Mouse (Mus musculus): ENCODE measurements around the gene Sf3a2. TPM values are rescaled to one million over a fixed set of nuclear protein-coding genes. Genes with fewer than 3 reads are reported as not detected.

The Sf3a2 gene
- polyA plus RNA-seq, 1 experiment from 2014 or later, result 102 TPM

- Histone ChIP-seq H3K9me3 (ENCODE audit: control insufficient read depth, low read length) (no peaks in the 10 kb centered on the region), H3K36me3 (ENCODE audit: control insufficient read depth, insufficient read depth, low read length) (peaks cover 75% of the 10 kb centered on the region), H3K27me3 (ENCODE audit: control insufficient read depth, insufficient read depth, low read length) (no peaks in the 10 kb centered on the region), H3K4me2 (replicated peaks; ENCODE audit: low read depth, low read length) (no peak overlapping the region), H3K4me1 (ENCODE audit: control insufficient read depth, insufficient read depth, low read length) (no peaks in the 10 kb centered on the region), H3K9ac (ENCODE audit: low read depth, low read length) (no peak overlapping the region), H3K4me3 (ENCODE audit: low read length) (no peak overlapping the region), H3K27ac (ENCODE audit: low read depth, low read length) (no peak overlapping the region)
- 92% methylated on average over 6 of the region's 6 CpGs for whole genome bisulfite sequencing
- ATAC-seq (ENCODE audit: low FRiP score, low TSS enrichment), result no peak
These were observed 29.6 kb upstream of the Sf3a2 start for GRCm38 (mm10) chr10:80768365-80768764.

GRCm38 (mm10) chr10:80773816-80774215 lies 24.2 kb upstream of the Sf3a2 start:
- H3K36me3 ChIP-seq (ENCODE audit: control insufficient read depth, insufficient read depth, low read length), result peaks cover 95% of the 10 kb centered on the region
- no peak overlapping the region for H3K27ac ChIP-seq (ENCODE audit: low read depth, low read length)
- H3K4me2 ChIP-seq (replicated peaks; ENCODE audit: low read depth, low read length), result no peak overlapping the region
- H3K4me3 ChIP-seq (ENCODE audit: low read length), result no peak overlapping the region
- no peaks in the 10 kb centered on the region for H3K27me3 ChIP-seq (ENCODE audit: control insufficient read depth, insufficient read depth, low read length)
- WGBS, result 80% methylated on average over 5 of the region's 5 CpGs
- H3K9ac ChIP-seq (ENCODE audit: low read depth, low read length), result no peak overlapping the region
- no peaks in the 10 kb centered on the region for H3K9me3 ChIP-seq (ENCODE audit: control insufficient read depth, low read length)
- H3K4me1 ChIP-seq (ENCODE audit: control insufficient read depth, insufficient read depth, low read length), result no peaks in the 10 kb centered on the region
- no peak for ATAC-seq (ENCODE audit: low FRiP score, low TSS enrichment)

GRCm38 (mm10) chr10:80774549-80774948 lies 23.4 kb upstream of the Sf3a2 start:
- H3K4me3 ChIP-seq (ENCODE audit: low read length), result no peak overlapping the region
- no peak overlapping the region for H3K4me2 ChIP-seq (replicated peaks; ENCODE audit: low read depth, low read length)
- H3K27me3 ChIP-seq (ENCODE audit: control insufficient read depth, insufficient read depth, low read length), result no peaks in the 10 kb centered on the region
- no peaks in the 10 kb centered on the region for H3K4me1 ChIP-seq (ENCODE audit: control insufficient read depth, insufficient read depth, low read length)
- no peak overlapping the region for H3K27ac ChIP-seq (ENCODE audit: low read depth, low read length)
- WGBS, result 71% methylated on average over 2 of the region's 2 CpGs
- H3K36me3 ChIP-seq (ENCODE audit: control insufficient read depth, insufficient read depth, low read length), result peaks cover 97% of the 10 kb centered on the region
- no peaks in the 10 kb centered on the region for H3K9me3 ChIP-seq (ENCODE audit: control insufficient read depth, low read length)
- no peak overlapping the region for H3K9ac ChIP-seq (ENCODE audit: low read depth, low read length)
- ATAC-seq (ENCODE audit: low FRiP score, low TSS enrichment), result no peak; the same call in 1 of the 2 replicates

GRCm38 (mm10) chr10:80774981-80775380 lies 23.0 kb upstream of the Sf3a2 start:
- peaks cover 99% of the 10 kb centered on the region for H3K36me3 ChIP-seq (ENCODE audit: control insufficient read depth, insufficient read depth, low read length)
- no peak overlapping the region for H3K27ac ChIP-seq (ENCODE audit: low read depth, low read length)
- H3K9me3 ChIP-seq (ENCODE audit: control insufficient read depth, low read length), result no peaks in the 10 kb centered on the region
- H3K4me3 ChIP-seq (ENCODE audit: low read length), result no peak overlapping the region
- no peak overlapping the region for H3K9ac ChIP-seq (ENCODE audit: low read depth, low read length)
- WGBS, result 91% methylated on average over 4 of the region's 4 CpGs
- H3K4me2 ChIP-seq (replicated peaks; ENCODE audit: low read depth, low read length), result no peak overlapping the region
- no peaks in the 10 kb centered on the region for H3K27me3 ChIP-seq (ENCODE audit: control insufficient read depth, insufficient read depth, low read length)
- ATAC-seq (ENCODE audit: low FRiP score, low TSS enrichment), result no peak
- no peaks in the 10 kb centered on the region for H3K4me1 ChIP-seq (ENCODE audit: control insufficient read depth, insufficient read depth, low read length)

- H3K36me3 ChIP-seq (ENCODE audit: control insufficient read depth, insufficient read depth, low read length), result peaks cover 99% of the 10 kb centered on the region
- H3K9me3 ChIP-seq (ENCODE audit: control insufficient read depth, low read length), result no peaks in the 10 kb centered on the region
- H3K4me3 ChIP-seq (ENCODE audit: low read length), result no peak overlapping the region
- H3K27me3 ChIP-seq (ENCODE audit: control insufficient read depth, insufficient read depth, low read length), result no peaks in the 10 kb centered on the region
- H3K4me2 ChIP-seq (replicated peaks; ENCODE audit: low read depth, low read length), result no peak overlapping the region
- no peak overlapping the region for H3K9ac ChIP-seq (ENCODE audit: low read depth, low read length)
- H3K4me1 ChIP-seq (ENCODE audit: control insufficient read depth, insufficient read depth, low read length), result no peaks in the 10 kb centered on the region
- no peak for ATAC-seq (ENCODE audit: low FRiP score, low TSS enrichment)
- H3K27ac ChIP-seq (ENCODE audit: low read depth, low read length), result no peak overlapping the region
- WGBS, result 94% methylated on average over 4 of the region's 4 CpGs
These were observed 22.3 kb upstream of the Sf3a2 start for GRCm38 (mm10) chr10:80775731-80776130.

GRCm38 (mm10) chr10:80776358-80776869 lies 21.6 kb upstream of the Sf3a2 start:
- H3K4me2 ChIP-seq (replicated peaks; ENCODE audit: low read depth, low read length), result no peak overlapping the region
- ATAC-seq (ENCODE audit: low FRiP score, low TSS enrichment), result no peak
- peaks cover 99% of the 10 kb centered on the region for H3K36me3 ChIP-seq (ENCODE audit: control insufficient read depth, insufficient read depth, low read length)
- H3K27ac ChIP-seq (ENCODE audit: low read depth, low read length), result no peak overlapping the region
- no peaks in the 10 kb centered on the region for H3K9me3 ChIP-seq (ENCODE audit: control insufficient read depth, low read length)
- H3K9ac ChIP-seq (ENCODE audit: low read depth, low read length), result no peak overlapping the region
- no peaks in the 10 kb centered on the region for H3K27me3 ChIP-seq (ENCODE audit: control insufficient read depth, insufficient read depth, low read length)
- H3K4me3 ChIP-seq (ENCODE audit: low read length), result no peak overlapping the region
- H3K4me1 ChIP-seq (ENCODE audit: control insufficient read depth, insufficient read depth, low read length), result no peaks in the 10 kb centered on the region
- WGBS, result 88% methylated on average over 6 of the region's 6 CpGs

- Histone ChIP-seq H3K36me3 (ENCODE audit: control insufficient read depth, insufficient read depth, low read length) (peaks cover 99% of the 10 kb centered on the region), H3K9ac (ENCODE audit: low read depth, low read length) (no peak overlapping the region), H3K4me3 (ENCODE audit: low read length) (no peak overlapping the region), H3K9me3 (ENCODE audit: control insufficient read depth, low read length) (no peaks in the 10 kb centered on the region), H3K27ac (ENCODE audit: low read depth, low read length) (no peak overlapping the region), H3K4me2 (replicated peaks; ENCODE audit: low read depth, low read length) (no peak overlapping the region), H3K4me1 (ENCODE audit: control insufficient read depth, insufficient read depth, low read length) (no peaks in the 10 kb centered on the region), H3K27me3 (ENCODE audit: control insufficient read depth, insufficient read depth, low read length) (no peaks in the 10 kb centered on the region)
- WGBS, result 94% methylated on average over 5 of the region's 5 CpGs
- no peak for ATAC-seq (ENCODE audit: low FRiP score, low TSS enrichment)
These were observed 20.9 kb upstream of the Sf3a2 start for GRCm38 (mm10) chr10:80777123-80777522.

- H3K27ac ChIP-seq (ENCODE audit: low read depth, low read length), result no peak overlapping the region
- peaks cover 99% of the 10 kb centered on the region for H3K36me3 ChIP-seq (ENCODE audit: control insufficient read depth, insufficient read depth, low read length)
- ATAC-seq (ENCODE audit: low FRiP score, low TSS enrichment), result no peak
- no peaks in the 10 kb centered on the region for H3K4me1 ChIP-seq (ENCODE audit: control insufficient read depth, insufficient read depth, low read length)
- H3K27me3 ChIP-seq (ENCODE audit: control insufficient read depth, insufficient read depth, low read length), result no peaks in the 10 kb centered on the region
- no peak overlapping the region for H3K4me3 ChIP-seq (ENCODE audit: low read length)
- no peak overlapping the region for H3K4me2 ChIP-seq (replicated peaks; ENCODE audit: low read depth, low read length)
- H3K9ac ChIP-seq (ENCODE audit: low read depth, low read length), result no peak overlapping the region
- no peaks in the 10 kb centered on the region for H3K9me3 ChIP-seq (ENCODE audit: control insufficient read depth, low read length)
These were observed 18.4 kb upstream of the Sf3a2 start for GRCm38 (mm10) chr10:80779565-80779964.

GRCm38 (mm10) chr10:80784302-80784701 lies 13.7 kb upstream of the Sf3a2 start:
- Histone ChIP-seq H3K36me3 (ENCODE audit: control insufficient read depth, insufficient read depth, low read length) (peaks cover 99% of the 10 kb centered on the region), H3K4me1 (ENCODE audit: control insufficient read depth, insufficient read depth, low read length) (no peaks in the 10 kb centered on the region), H3K4me3 (ENCODE audit: low read length) (no peak overlapping the region), H3K9me3 (ENCODE audit: control insufficient read depth, low read length) (no peaks in the 10 kb centered on the region), H3K4me2 (replicated peaks; ENCODE audit: low read depth, low read length) (no peak overlapping the region), H3K27me3 (ENCODE audit: control insufficient read depth, insufficient read depth, low read length) (no peaks in the 10 kb centered on the region), H3K27ac (ENCODE audit: low read depth, low read length) (no peak overlapping the region), H3K9ac (ENCODE audit: low read depth, low read length) (no peak overlapping the region)
- no peak for ATAC-seq (ENCODE audit: low FRiP score, low TSS enrichment)
- WGBS, result 98% methylated on average over 2 of the region's 2 CpGs
